Mouse (Mus musculus) urinary bladder, adult 2 months (tissue): ENCODE results near the gene Ccdc27. TPM values are rescaled to one million over a fixed set of nuclear protein-coding genes. Genes with fewer than 3 reads are reported as not detected.

Source experiments
- polyA plus RNA-seq: library from polyadenylated mRNA; depleted of rRNA; stranded (reverse); fragments of >200 nt; gene quantifications from 2 replicates; pipeline ENCODE4 v1.2.3, GENCODE M21; 2012; rRNA removed

Gene Ccdc27
- polyA plus RNA-seq, 1 experiment: not detected

Other genes starting within 250 kb of the Ccdc27 start
- gene A430005L14Rik, start 85.4 kb downstream of the Ccdc27 start, polyA plus RNA-seq: 31.4 and 40.4 TPM in 2 replicates
- gene Dffb, start 67.6 kb downstream of the Ccdc27 start, polyA plus RNA-seq: 10.5 and 14.1 TPM in 2 replicates
- 9.9 and 14.0 TPM in 2 replicates for gene Cep104, start 67.5 kb downstream of the Ccdc27 start, polyA plus RNA-seq
- gene Lrrc47, start 30.9 kb downstream of the Ccdc27 start, polyA plus RNA-seq: 26.7 and 28.7 TPM in 2 replicates
- 46.9 and 48.1 TPM in 2 replicates for gene Smim1, start 16.4 kb downstream of the Ccdc27 start, polyA plus RNA-seq
- gene Trp73, start 97.5 kb upstream of the Ccdc27 start, polyA plus RNA-seq: 0.03 TPM in 1 of 2 replicates, not detected in the other
- 12.1 and 13.2 TPM in 2 replicates for gene Wrap73, start 99.7 kb upstream of the Ccdc27 start, polyA plus RNA-seq
- 164 and 166 TPM in 2 replicates for gene Tprgl, start 118.0 kb upstream of the Ccdc27 start, polyA plus RNA-seq
- 7.6 and 11.1 TPM in 2 replicates for gene Megf6, start 128.1 kb upstream of the Ccdc27 start, polyA plus RNA-seq